Mouse (Mus musculus): ENCODE results near the gene Gnaq.

- TF ChIP-seq CTCF (IDR thresholded peaks at IDR 0.05; ENCODE audit: control insufficient read depth, insufficient read depth, low read length), result no peak
- TF ChIP-seq POLR2A (IDR thresholded peaks at IDR 0.05; ENCODE audit: borderline replicate concordance, control insufficient read depth, low read depth, low read length), result no peak
These were observed 14.8 kb downstream of the Gnaq start for GRCm38 (mm10) chr19:16147446-16147845.
